Mouse (Mus musculus) midbrain, embryonic 15.5 days (tissue): ENCODE measurements at regions not wholly inside any gene's neighbourhood (a gene's known extent, or its start where the extent isn't known, plus 50 kb on each side); places are given as distances from the start of the nearest gene placed in this dataset.
A peak's percentile ranks its signal among the peaks of the same experiment; 100 is the strongest.

ENCODE experiments used
- ATAC-seq: fragments of 200-750 bp; cut with Nextera tagmentation; replicated peaks from 2 replicates; pipeline ENCODE4 v1.8.0; 2017; ENCODE audit warnings: moderate TSS enrichment
- H3K27ac ChIP-seq: fragments of 300-500 bp; sonication (generic); 2 replicates; pipeline ENCODE4 v1.5.1; 2015; ENCODE audit warnings: mild to moderate bottlenecking, inconsistent platforms
- H3K27me3 ChIP-seq: fragments of 300-500 bp; sonication (generic); replicated peaks from 2 replicates; pipeline ENCODE4 v1.6.1; 2015; ENCODE audit warnings: inconsistent platforms
- H3K36me3 ChIP-seq: fragments of 300-500 bp; sonication (generic); replicated peaks from 2 replicates; pipeline ENCODE4 v1.6.1; 2015; ENCODE audit warnings: inconsistent platforms
- H3K4me1 ChIP-seq: fragments of 300-500 bp; sonication (generic); 2 replicates; pipeline ENCODE4 v1.6.1; 2015; ENCODE audit warnings: inconsistent platforms
- H3K4me2 ChIP-seq: fragments of 300-500 bp; sonication (generic); 2 replicates; pipeline ENCODE4 v1.6.1; 2015; ENCODE audit warnings: inconsistent platforms, mild to moderate bottlenecking, moderate library complexity
- H3K4me3 ChIP-seq: fragments of 300-500 bp; sonication (generic); 2 replicates; pipeline ENCODE4 v1.5.1; 2015; ENCODE audit warnings: mild to moderate bottlenecking, inconsistent platforms
- H3K9ac ChIP-seq: fragments of 300-500 bp; sonication (generic); 2 replicates; pipeline ENCODE4 v1.6.1; 2015; ENCODE audit warnings: mild to moderate bottlenecking, inconsistent platforms
- H3K9me3 ChIP-seq: fragments of 300-500 bp; sonication (generic); 2 replicates; pipeline ENCODE4 v1.6.1; 2016; ENCODE audit warnings: inconsistent platforms
- WGBS: fragments of 180-500 bp; shearing (Covaris S2); methylation state at CpG from one replicate; pipeline ENCODE4 v1.1.7; 2015; ENCODE audit warnings: mixed read lengths; 5-methylcytosine and 5-hydroxymethylcytosine counted together

- Histone ChIP-seq H3K27me3 (no peaks in the 10 kb centered on the region), H3K9me3 (no peaks in the 10 kb centered on the region), H3K36me3 (no peaks in the 10 kb centered on the region), H3K4me3 (no peak overlapping the region), H3K4me1 (0 out of 2 replicates have a peak, but pooled peaks cover 6% of the 10 kb centered on the region), H3K9ac (no peak overlapping the region), H3K4me2 (no peak overlapping the region), H3K27ac (no peak overlapping the region)
- no peak for ATAC-seq
- WGBS: 62% methylated on average over 6 of the region's 6 CpGs
These were observed 448.2 kb downstream of the Vrk1 start for GRCm38 (mm10) chr12:106458215-106458614.

- no peak overlapping the region for H3K4me3 ChIP-seq
- H3K9me3 ChIP-seq: no peaks in the 10 kb centered on the region
- H3K4me2 ChIP-seq: no peak overlapping the region
- ATAC-seq: no peak
- H3K9ac ChIP-seq: no peak overlapping the region
- no peaks in the 10 kb centered on the region for H3K36me3 ChIP-seq
- H3K27me3 ChIP-seq: no peaks in the 10 kb centered on the region
- H3K27ac ChIP-seq: no peak overlapping the region
- 84% methylated on average over 7 of the region's 7 CpGs for WGBS
- H3K4me1 ChIP-seq: 0 out of 2 replicates have a peak, but pooled peaks cover 6% of the 10 kb centered on the region
These were observed 450.6 kb downstream of the Vrk1 start for GRCm38 (mm10) chr12:106460650-106461049.

GRCm38 (mm10) chr12:106462281-106462680, 452.3 kb downstream of the Vrk1 start:
- H3K4me2 ChIP-seq: no peak overlapping the region
- WGBS: 7% methylated on average over 3 of the region's 3 CpGs
- 0 out of 2 replicates have a peak, but pooled peaks cover 6% of the 10 kb centered on the region for H3K4me1 ChIP-seq
- H3K27me3 ChIP-seq: no peaks in the 10 kb centered on the region
- H3K4me3 ChIP-seq: no peak overlapping the region
- no peaks in the 10 kb centered on the region for H3K9me3 ChIP-seq
- H3K27ac ChIP-seq: no peak overlapping the region
- H3K9ac ChIP-seq: no peak overlapping the region
- H3K36me3 ChIP-seq: no peaks in the 10 kb centered on the region
- ATAC-seq: no peak

GRCm38 (mm10) chr12:106464701-106465100, 454.7 kb downstream of the Vrk1 start:
- 48% methylated on average over 11 of the region's 11 CpGs for WGBS

GRCm38 (mm10) chr12:106468173-106468860, 458.3 kb downstream of the Vrk1 start:
- no peak for ATAC-seq
- 23% methylated on average over 18 of the region's 18 CpGs for WGBS
- no peak overlapping the region for H3K4me3 ChIP-seq
- H3K4me2 ChIP-seq: no peak overlapping the region
- no peak overlapping the region for H3K27ac ChIP-seq
- no peaks in the 10 kb centered on the region for H3K36me3 ChIP-seq
- H3K9ac ChIP-seq: no peak overlapping the region
- H3K9me3 ChIP-seq: no peaks in the 10 kb centered on the region
- H3K4me1 ChIP-seq: peaks cover 6% of the 10 kb centered on the region
- no peaks in the 10 kb centered on the region; the same call in 1 of the 2 replicates for H3K27me3 ChIP-seq

More at GRCm38 (mm10) chr12:106464701-106465100, 454.7 kb downstream of the Vrk1 start:
- Histone ChIP-seq H3K9ac (no peak overlapping the region), H3K4me1 (peaks cover 12% of the 10 kb centered on the region), H3K9me3 (no peaks in the 10 kb centered on the region), H3K27ac (no peak overlapping the region), H3K4me2 (no peak overlapping the region), H3K36me3 (no peaks in the 10 kb centered on the region), H3K27me3 (no peaks in the 10 kb centered on the region; the same call in 1 of the 2 replicates), H3K4me3 (no peak overlapping the region)
- ATAC-seq: no peak

GRCm38 (mm10) chr12:106474501-106475165, 464.6 kb downstream of the Vrk1 start:
- no peaks in the 10 kb centered on the region for H3K36me3 ChIP-seq
- ATAC-seq: peak; percentile 54
- peak overlapping the region; percentile 14; the same call in 1 of the 2 replicates for H3K4me3 ChIP-seq
- H3K27me3 ChIP-seq: no peaks in the 10 kb centered on the region
- H3K4me2 ChIP-seq: peak overlapping the region; percentile 46
- no peak overlapping the region for H3K27ac ChIP-seq
- H3K9ac ChIP-seq: no peak overlapping the region
- peaks cover 34% of the 10 kb centered on the region for H3K4me1 ChIP-seq
- no peaks in the 10 kb centered on the region for H3K9me3 ChIP-seq
- 13% methylated on average over 24 of the region's 24 CpGs for WGBS

- 59% methylated on average over 8 of the region's 8 CpGs for WGBS
These were observed 465.5 kb downstream of the Vrk1 start for GRCm38 (mm10) chr12:106475486-106476050.

GRCm38 (mm10) chr12:106477040-106477665, 467.1 kb downstream of the Vrk1 start:
- Histone ChIP-seq H3K4me1 (peaks cover 55% of the 10 kb centered on the region), H3K36me3 (no peaks in the 10 kb centered on the region), H3K9ac (no peak overlapping the region), H3K4me3 (no peak overlapping the region), H3K9me3 (no peaks in the 10 kb centered on the region), H3K27ac (0 out of 2 replicates have a peak overlapping the region, but pooled peaks have one; percentile 2), H3K27me3 (peaks cover 4% of the 10 kb centered on the region), H3K4me2 (no peak overlapping the region)
- ATAC-seq: no peak
- WGBS: 13% methylated on average over 8 of the region's 8 CpGs

More at GRCm38 (mm10) chr12:106475486-106476050, 465.5 kb downstream of the Vrk1 start:
- Histone ChIP-seq H3K4me1 (peaks cover 43% of the 10 kb centered on the region), H3K4me2 (no peak overlapping the region), H3K27ac (no peak overlapping the region), H3K27me3 (no peaks in the 10 kb centered on the region), H3K4me3 (no peak overlapping the region), H3K36me3 (no peaks in the 10 kb centered on the region), H3K9ac (no peak overlapping the region), H3K9me3 (no peaks in the 10 kb centered on the region)
- no peak for ATAC-seq

GRCm38 (mm10) chr12:106477731-106478130, 467.7 kb downstream of the Vrk1 start:
- Histone ChIP-seq H3K4me2 (peak overlapping the region; percentile 49; the same call in 1 of the 2 replicates), H3K4me1 (peaks cover 60% of the 10 kb centered on the region), H3K27me3 (peaks cover 4% of the 10 kb centered on the region), H3K4me3 (no peak overlapping the region; the same call in 1 of the 2 replicates), H3K9ac (no peak overlapping the region), H3K9me3 (no peaks in the 10 kb centered on the region), H3K36me3 (no peaks in the 10 kb centered on the region), H3K27ac (peak overlapping the region; percentile 74; the same call in 1 of the 2 replicates)
- WGBS: 19% methylated on average over 4 of the region's 4 CpGs
- ATAC-seq: no peak

- ATAC-seq: no peak
- 0 out of 2 replicates have a peak overlapping the region, but pooled peaks have one; percentile 18 for H3K9ac ChIP-seq
- peak overlapping the region; percentile 49 for H3K4me2 ChIP-seq
- H3K9me3 ChIP-seq: no peaks in the 10 kb centered on the region
- H3K27me3 ChIP-seq: peaks cover 4% of the 10 kb centered on the region
- under 1% methylated on average over 18 of the region's 18 CpGs for WGBS
- peak overlapping the region; percentile 18 for H3K4me3 ChIP-seq
- H3K27ac ChIP-seq: peak overlapping the region; percentile 74
- no peaks in the 10 kb centered on the region for H3K36me3 ChIP-seq
- H3K4me1 ChIP-seq: peaks cover 61% of the 10 kb centered on the region
These were observed 468.4 kb downstream of the Vrk1 start for GRCm38 (mm10) chr12:106478381-106478781.

GRCm38 (mm10) chr12:106479067-106479877, 469.2 kb downstream of the Vrk1 start:
- WGBS: 1% methylated on average over 24 of the region's 24 CpGs
- ATAC-seq: peak; percentile 57; the same call in 1 of the 2 replicates

More at GRCm38 (mm10) chr12:106479067-106479877, 469.2 kb downstream of the Vrk1 start:
- Histone ChIP-seq H3K4me2 (peak overlapping the region; percentile 49), H3K36me3 (no peaks in the 10 kb centered on the region), H3K9me3 (no peaks in the 10 kb centered on the region), H3K27me3 (peaks cover 9% of the 10 kb centered on the region), H3K9ac (peak overlapping the region; percentile 26; the same call in 1 of the 2 replicates), H3K27ac (peak overlapping the region; percentile 74), H3K4me3 (peak overlapping the region; percentile 25), H3K4me1 (peaks cover 60% of the 10 kb centered on the region)
